Mouse (Mus musculus) CH12.LX (cell line): ENCODE measurements around the gene Gm49333.

ENCODE experiments used
- CTCF ChIP-seq, 2 experiments: IDR thresholded peaks in 1 of 2; conservative IDR thresholded peaks in 1 of 2; 2 replicates each; pipeline ENCODE4 v1.5.1; 2011 to 2012; ENCODE audit warnings: low read depth in 2 of 2, low read length in 2 of 2, improper control_type of control experiment in 1 of 2, inconsistent platforms in 1 of 2, mild to moderate bottlenecking in 1 of 2, moderate library complexity in 1 of 2
- E2F4 ChIP-seq: IDR thresholded peaks from 2 replicates; pipeline ENCODE4 v1.6.1; 2011; ENCODE audit warnings: low read depth, low read length, improper control_type of control experiment; ENCODE audit not compliant: insufficient replicate concordance
- JUND ChIP-seq: conservative IDR thresholded peaks from 2 replicates; pipeline ENCODE4 v1.6.1; 2011; ENCODE audit warnings: low read depth, low read length, improper control_type of control experiment
- MAFK ChIP-seq: IDR thresholded peaks from 2 replicates; pipeline ENCODE4 v1.6.1; 2011; ENCODE audit warnings: low read length, improper control_type of control experiment; ENCODE audit not compliant: insufficient replicate concordance
- MAZ ChIP-seq: IDR thresholded peaks from 2 replicates; pipeline ENCODE4 v1.6.1; 2012; ENCODE audit warnings: low read depth, mild to moderate bottlenecking, inconsistent platforms, low read length, improper control_type of control experiment, moderate library complexity
- NELFE ChIP-seq: IDR thresholded peaks from 2 replicates; pipeline ENCODE4 v1.6.1; 2011; ENCODE audit warnings: low read depth, low read length, improper control_type of control experiment
- POLR2A ChIP-seq: IDR thresholded peaks from 2 replicates; pipeline ENCODE4 v1.6.1; 2011; ENCODE audit warnings: low read depth, mild to moderate bottlenecking, improper control_type of control experiment, low read length
- RAD21 ChIP-seq: IDR thresholded peaks from 2 replicates; pipeline ENCODE4 v1.6.1; 2011; ENCODE audit warnings: low read depth, mild to moderate bottlenecking, low read length, improper control_type of control experiment, moderate library complexity
- RCOR1 ChIP-seq: conservative IDR thresholded peaks from 2 replicates; pipeline ENCODE4 v1.6.1; 2012; ENCODE audit warnings: low read depth, mild to moderate bottlenecking, inconsistent platforms, low read length, improper control_type of control experiment
- TBP ChIP-seq: conservative IDR thresholded peaks from 2 replicates; pipeline ENCODE4 v1.6.1; 2011; ENCODE audit warnings: low read depth, low read length, improper control_type of control experiment
- TCF12 ChIP-seq: IDR thresholded peaks from 2 replicates; pipeline ENCODE4 v1.6.1; 2014; ENCODE audit warnings: low read depth, mild to moderate bottlenecking, inconsistent platforms, low read length, improper control_type of control experiment
- UBTF ChIP-seq: IDR thresholded peaks from 2 replicates; pipeline ENCODE4 v1.6.1; 2012; ENCODE audit warnings: low read depth, mild to moderate bottlenecking, inconsistent platforms, low read length, improper control_type of control experiment, moderate library complexity
- USF1 ChIP-seq: IDR thresholded peaks from 2 replicates; pipeline ENCODE4 v1.6.1; 2014; ENCODE audit warnings: low read depth, mild to moderate bottlenecking, inconsistent platforms, low read length, improper control_type of control experiment
- USF2 ChIP-seq: conservative IDR thresholded peaks from 2 replicates; pipeline ENCODE4 v1.6.1; 2011; ENCODE audit warnings: low read depth, low read length, improper control_type of control experiment

DNA sequence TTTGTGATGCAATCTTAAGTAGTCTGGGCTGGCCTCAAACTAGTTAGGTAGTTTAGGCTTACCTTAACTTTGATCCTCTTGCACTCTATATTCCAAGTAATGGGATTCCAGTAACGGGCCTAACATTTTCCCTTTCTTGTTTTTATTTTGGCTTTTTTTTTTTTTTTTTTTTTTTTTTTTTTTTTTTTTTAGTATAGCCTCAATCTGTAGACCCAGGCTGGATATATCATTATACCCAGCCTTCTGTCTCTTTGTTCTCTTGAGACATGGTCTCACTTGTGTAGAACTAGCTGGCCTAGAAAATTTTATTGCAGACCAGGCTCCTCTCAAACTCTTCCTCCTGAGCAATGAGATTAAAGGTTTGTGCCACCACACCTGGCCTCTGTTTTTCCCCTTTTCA, 80.2 kb downstream of the Gm49333 start:
- no peak for TF ChIP-seq RAD21
- TF ChIP-seq TBP: no peak
- no peak for TF ChIP-seq UBTF
- TF ChIP-seq MAFK: no peak
- TF ChIP-seq JUND: no peak
- TF ChIP-seq CTCF (conservative IDR thresholded peaks at IDR 0.05 in 1 of 2, IDR thresholded peaks at IDR 0.05 in 1 of 2; ENCODE audit: low read depth in 2 of 2, low read length in 2 of 2): no peak
- no peak for TF ChIP-seq NELFE
- no peak for TF ChIP-seq USF2
- no peak for TF ChIP-seq POLR2A
- no peak for TF ChIP-seq USF1
- TF ChIP-seq RCOR1: no peak
- no peak for TF ChIP-seq E2F4
- TF ChIP-seq MAZ: no peak
- TF ChIP-seq TCF12: no peak
